Mouse (Mus musculus) kidney, adult 8-10 months (tissue): ENCODE data around the gene Fcrl1.
"Not testable (repeated sequence)": the region's sequence is repeated elsewhere in the genome, so short reads cannot be mapped to it uniquely, and the experiment has no call there.

Source experiments
- DNase-seq, 2 experiments: peaks; one replicate each; pipeline ENCODE4 v3.0.0; 2022

The Fcrl1 gene

GRCm38 (mm10) chr3:87376195-87377165 is at the start of gene Fcrl1:
TSS of gene Fcrl1 (plus strand) at chr3:87376387.
- no peak for DNase-seq

DNA sequence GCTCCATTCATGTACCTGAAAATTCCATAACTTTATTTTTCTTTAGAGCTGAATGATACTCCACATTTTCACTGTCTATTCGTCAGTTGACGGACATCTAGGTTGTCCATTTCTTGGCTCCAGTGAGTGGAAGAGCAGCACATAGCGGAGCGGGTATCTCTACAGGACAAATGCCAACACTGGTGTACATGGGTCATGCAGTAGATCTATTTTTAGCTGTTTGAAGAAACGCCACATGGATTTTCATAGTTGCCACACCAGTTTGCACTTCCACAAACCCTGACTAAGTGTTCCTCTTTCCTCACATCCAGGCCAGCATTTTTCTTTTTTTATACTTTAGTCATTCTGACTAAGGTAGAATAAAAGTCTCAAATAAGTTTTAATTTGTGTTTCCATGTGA is 38.3 kb upstream of the Fcrl1 start:
- no peak for DNase-seq

GRCm38 (mm10) chr3:87350992-87351391 is 25.2 kb upstream of the Fcrl1 start:
- not testable (repeated sequence) for DNase-seq

DNA sequence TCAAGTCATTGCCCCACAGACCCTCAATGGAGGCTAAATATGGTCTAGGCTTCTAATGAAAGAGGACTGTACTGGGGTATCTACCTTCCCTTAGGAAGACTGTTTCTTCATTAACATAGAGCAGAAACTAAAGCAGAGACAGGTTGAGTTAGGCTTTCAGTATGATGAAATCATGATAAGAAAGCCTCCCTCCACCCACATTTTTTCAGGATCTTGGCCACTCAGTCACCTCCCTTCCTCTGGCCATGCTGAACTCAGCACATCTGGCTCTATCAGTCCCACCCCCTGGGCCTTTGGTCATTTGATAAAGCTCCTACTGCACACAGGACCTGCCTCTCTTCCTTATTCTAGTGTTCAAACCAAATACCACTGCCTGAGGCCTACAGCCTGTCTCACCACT is 18.6 kb upstream of the Fcrl1 start, which contains the start of gene Cd5l:
TSS of gene Cd5l (plus strand) at position 301 of the 400 bp plus-strand sequence.
- no peak for DNase-seq

GRCm38 (mm10) chr3:87359215-87359614 is 17.0 kb upstream of the Fcrl1 start:
- DNase-seq: no peak

GRCm38 (mm10) chr3:87360466-87360865 is 15.7 kb upstream of the Fcrl1 start:
- DNase-seq: no peak

DNA sequence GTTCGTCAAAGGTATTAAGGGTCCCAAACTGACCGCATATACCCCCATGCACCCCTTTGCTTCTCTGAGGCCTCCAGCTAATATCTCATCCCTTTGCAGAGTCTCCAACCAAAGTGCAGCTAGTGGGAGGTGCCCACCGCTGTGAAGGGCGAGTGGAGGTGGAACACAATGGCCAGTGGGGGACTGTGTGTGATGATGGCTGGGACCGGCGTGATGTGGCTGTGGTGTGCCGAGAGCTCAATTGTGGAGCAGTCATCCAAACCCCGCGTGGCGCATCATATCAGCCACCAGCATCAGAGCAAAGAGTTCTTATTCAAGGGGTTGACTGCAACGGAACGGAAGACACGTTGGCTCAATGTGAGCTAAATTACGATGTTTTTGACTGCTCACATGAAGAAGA is 10.5 kb upstream of the Fcrl1 start:
- no peak for DNase-seq

- DNase-seq: no peak
Observed at GRCm38 (mm10) chr3:87367511-87367910, 8.7 kb upstream of the Fcrl1 start.

- no peak for DNase-seq
Observed at GRCm38 (mm10) chr3:87369181-87369580, 7.0 kb upstream of the Fcrl1 start.

- no peak for DNase-seq
Observed at GRCm38 (mm10) chr3:87377228-87377627, 1.0 kb downstream of the Fcrl1 start.

DNA sequence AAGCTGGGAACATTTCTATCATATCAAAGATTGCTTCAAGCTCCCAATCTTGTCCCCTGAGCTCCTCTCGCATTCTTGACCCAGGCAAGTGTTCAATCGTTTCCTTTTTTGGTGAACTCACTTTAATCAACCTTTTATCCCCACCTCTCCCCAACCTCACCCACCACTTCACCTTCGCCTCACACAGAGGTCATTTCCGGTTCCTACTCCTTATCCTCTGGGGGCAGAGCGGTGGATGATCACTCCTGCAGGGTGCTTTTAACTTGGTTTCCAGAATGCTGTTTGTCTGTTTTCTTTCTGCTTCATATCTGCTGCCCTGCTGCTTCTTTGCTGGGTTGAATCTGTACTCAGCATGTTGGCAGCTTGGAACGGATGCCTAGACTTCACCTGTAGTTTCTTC is 1.5 kb downstream of the Fcrl1 start:
- no peak for DNase-seq

- DNase-seq: not testable (repeated sequence)
Observed at GRCm38 (mm10) chr3:87379641-87380315, 3.6 kb downstream of the Fcrl1 start.

DNA sequence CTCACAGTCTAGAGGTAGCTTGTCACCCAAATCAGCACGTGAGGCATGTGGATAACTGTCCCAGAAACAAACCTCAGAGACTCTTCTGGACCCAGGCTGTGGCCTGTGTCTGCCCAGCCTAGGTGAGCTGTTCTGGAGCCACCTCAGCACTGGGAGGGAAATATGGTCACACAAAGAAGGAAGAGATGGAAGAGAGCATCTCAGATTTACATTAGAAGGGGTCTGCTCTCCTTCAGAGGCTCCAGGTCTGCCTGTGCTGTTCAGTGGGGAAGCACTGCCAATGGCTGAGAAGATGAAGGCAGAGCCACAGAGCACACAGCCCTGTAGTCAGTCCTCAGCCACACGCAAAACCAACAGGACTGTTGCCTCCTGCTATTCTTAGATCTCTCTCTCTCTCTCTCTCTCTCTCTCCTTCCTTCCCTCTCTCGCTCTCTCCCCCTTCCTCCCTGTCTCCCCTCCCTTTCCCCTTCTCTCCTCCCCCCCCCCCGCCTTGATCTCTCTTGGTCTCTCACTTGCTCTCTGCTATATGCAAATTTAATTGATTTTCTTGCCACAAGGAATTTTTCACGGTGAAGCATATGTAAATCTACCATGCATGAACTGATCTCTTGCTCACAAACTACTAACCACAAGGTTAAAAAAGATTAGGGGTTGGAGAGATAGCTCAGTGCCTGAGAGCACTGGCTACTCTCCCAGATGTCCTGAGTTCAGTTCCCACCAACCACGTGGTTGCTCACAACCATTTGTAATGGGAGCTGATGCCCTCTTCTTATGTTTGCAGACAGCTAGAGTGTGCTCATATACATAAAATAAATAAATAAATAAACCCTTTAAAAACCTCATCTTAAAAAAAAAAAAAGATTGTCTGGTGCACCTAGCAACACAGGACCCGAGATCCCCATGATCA is 5.9 kb downstream of the Fcrl1 start:
- DNase-seq: no peak

DNA sequence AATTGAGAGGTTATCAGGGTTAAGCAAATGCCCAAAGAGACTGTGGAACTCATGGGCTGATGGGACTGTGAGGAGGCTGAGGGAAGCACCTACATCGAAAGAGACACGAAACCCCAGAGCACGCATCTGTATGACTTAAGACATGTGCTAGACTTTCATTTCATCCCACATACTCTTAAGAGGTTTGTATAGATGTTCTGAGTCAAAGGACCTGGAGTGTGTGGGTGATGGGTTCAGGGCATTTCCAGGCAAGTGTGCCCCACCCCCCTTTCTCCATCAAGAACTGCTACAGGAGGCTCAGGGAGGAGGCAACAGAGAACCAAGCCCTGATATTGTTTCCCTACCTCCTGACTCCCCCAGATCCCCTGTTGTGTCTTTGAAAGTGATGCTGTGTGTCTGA is 7.1 kb downstream of the Fcrl1 start:
- DNase-seq: no peak

DNA sequence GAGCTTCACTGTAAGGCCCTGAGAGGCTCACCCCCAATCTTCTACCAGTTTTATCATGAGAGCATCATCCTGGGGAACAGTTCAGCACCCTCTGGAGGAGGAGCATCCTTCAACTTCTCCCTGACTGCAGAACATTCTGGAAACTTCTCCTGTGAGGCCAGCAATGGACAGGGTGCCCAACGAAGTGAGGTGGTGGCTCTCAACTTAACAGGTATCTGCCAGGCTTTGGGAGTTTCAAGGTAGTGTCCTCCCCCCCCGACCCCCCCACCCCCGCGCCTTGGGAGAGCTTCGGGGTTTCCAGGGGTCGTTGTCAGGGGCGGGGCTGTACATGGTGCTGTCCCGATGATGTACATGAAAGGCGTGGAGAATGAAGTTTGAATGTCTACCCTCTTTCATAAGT is 8.9 kb downstream of the Fcrl1 start:
- no peak for DNase-seq

DNA sequence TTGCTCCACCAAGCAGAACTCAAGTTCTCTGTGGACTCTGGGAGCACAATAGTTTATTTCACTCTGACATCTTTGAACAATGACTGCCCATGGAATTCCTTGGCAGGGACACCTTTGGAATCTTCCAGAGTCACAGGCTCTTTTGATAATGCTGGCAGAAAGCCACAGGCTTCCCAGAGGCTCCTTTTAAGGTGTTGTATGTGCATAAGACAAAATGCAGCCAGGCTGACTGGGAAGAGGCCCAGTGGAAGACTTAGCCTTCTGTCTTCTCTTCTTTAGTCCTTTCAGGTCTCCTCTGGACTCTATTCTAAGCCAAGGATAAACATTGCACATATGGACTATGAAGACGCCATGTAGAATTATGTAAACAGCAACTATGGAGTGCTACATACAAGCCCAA is 14.7 kb downstream of the Fcrl1 start:
- no peak for DNase-seq

DNA sequence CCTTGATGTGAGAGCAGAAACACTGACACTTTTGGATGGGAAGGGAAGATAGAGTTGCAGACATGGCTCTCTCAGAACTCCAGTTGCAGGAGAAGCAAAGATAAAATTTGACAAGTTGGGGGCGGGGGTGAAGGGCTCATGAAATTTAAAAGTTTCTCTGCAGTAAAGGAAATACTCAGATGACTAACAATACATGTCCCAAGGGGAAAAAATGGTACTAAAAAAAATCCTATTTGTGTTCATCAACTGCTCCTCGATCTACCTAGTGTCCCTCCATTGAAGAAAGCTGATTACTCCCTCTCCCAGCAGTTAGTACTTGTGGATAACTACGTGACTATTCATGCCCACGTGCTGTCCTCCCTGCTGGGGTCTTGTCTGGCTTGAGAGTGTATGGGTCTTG is 22.6 kb downstream of the Fcrl1 start:
- no peak for DNase-seq

DNA sequence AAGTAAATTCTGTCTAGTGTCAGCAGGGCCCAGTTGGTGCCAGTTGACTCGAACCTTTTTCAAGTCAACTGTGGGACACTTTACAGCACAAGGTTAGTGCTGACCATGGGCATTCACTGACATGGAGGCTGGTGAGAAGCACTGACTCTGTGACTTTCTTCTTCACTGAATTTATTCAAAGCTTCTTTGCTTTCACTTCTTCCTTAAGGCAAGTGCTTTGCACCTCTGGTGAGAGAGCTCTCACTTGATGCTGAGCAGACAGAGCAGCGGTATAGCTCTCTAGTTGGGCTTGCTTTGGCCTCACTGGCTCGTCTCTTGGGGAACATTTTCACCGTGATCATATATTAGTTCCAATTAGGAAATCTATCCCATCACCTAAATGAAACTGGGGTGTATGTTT is 23.7 kb downstream of the Fcrl1 start:
- DNase-seq: no peak

- no peak for DNase-seq
Observed at GRCm38 (mm10) chr3:87401321-87401720, 25.1 kb downstream of the Fcrl1 start.

DNA sequence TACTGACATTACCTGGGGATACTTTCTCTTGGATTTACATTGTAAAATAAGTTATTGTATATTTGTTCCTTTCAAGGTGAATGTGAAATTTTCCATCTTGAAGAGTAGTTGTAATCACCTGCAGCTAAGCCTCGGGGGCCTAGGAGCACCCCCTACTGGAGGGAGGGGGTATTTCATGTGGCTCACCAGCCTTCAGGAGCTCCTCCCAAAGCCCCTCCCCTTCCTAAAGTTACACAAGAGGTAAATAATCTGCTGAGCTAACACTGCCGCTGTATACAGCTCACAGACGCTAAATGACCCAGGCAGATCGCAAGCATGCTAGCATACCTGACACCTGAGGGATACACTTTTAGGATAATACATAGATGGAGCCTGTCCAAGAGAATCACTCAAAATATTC is 32.0 kb downstream of the Fcrl1 start:
- peak; percentile 4 to 10 for DNase-seq

DNA sequence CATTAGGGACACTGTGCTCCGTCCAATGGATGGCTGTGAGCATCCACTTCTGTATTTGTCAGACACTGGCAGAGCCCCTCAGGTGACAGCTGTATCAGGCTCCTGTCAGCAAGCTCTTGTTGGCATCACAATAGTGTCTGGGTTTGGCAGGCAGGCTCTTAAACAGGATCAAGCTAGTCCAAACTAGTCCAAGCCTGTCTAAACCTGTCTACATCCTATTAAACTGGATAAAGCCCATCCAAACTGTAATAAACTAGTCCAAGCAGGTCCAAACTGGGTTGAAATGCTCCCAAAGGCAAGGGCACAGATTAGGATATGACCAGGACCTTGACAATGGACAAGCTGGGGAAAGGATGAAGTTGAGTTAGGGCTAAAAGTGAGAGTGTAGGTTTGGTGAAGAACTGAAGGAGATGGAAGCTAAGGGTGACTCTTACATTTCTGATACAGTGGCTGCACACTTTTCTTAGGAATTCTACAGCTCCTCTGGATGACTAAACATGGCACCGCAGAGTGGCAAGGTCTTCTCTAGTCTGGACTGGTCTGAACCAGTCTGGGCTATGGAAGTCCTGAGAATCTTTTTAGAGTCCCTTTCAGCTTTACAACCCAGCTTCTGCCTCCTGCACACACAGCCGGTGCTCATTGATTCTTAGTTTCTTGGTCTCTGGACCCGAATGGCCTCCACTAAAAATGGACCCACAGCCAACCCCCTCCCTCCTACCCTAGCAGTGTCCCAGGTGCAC is 33.2 kb downstream of the Fcrl1 start:
- DNase-seq: no peak

DNA sequence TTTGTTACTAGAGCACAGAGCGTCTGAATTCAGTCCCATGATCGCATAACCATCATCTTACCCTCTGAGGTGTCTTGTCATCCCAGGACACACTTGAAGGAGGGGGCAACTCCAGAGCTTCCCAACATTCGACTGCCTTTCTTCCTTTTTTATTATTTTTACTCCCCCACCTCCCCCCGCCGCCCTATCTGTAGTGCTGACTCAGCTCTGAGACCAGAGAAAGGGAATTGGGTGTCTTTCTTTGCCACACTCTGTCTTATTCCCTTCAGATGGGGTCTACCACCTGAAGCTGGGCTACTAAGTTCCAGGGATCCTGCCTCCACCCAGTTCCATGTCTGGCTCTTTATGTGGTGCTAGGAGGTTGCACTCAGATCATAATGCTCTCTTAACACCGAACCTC is 34.4 kb downstream of the Fcrl1 start:
- DNase-seq: no peak
